Mouse (Mus musculus) macrophage (primary cell): ENCODE results near the gene Cbx5. TPM values are rescaled to one million over a fixed set of nuclear protein-coding genes. Genes with fewer than 3 reads are reported as not detected.

ENCODE experiments used
- H3K27ac ChIP-seq: fragments of 350-480 bp; formaldehyde crosslinking; 2 replicates; pipeline ENCODE4 v1.9.0; 2021
- H3K36me3 ChIP-seq: fragments of 350-480 bp; formaldehyde crosslinking; 2 replicates; pipeline ENCODE4 v1.9.0; 2021; ENCODE audit errors: inconsistent target
- H3K4me3 ChIP-seq: fragments of 350-480 bp; formaldehyde crosslinking; 2 replicates; pipeline ENCODE4 v1.9.0; 2021; ENCODE audit errors: inconsistent target
- H3K79me2 ChIP-seq: fragments of 350-480 bp; formaldehyde crosslinking; 2 replicates; pipeline ENCODE4 v1.9.0; 2021; ENCODE audit errors: inconsistent target
- WGBS: methylation state at CpG from one replicate; pipeline ENCODE4 v1.1.7; 2026; ENCODE audit warnings: inconsistent platforms; ENCODE audit not compliant: missing documents; 5-methylcytosine and 5-hydroxymethylcytosine counted together
- polyA plus RNA-seq: library from polyadenylated mRNA; stranded (reverse); fragments of 250-400 nt; gene quantifications from 3 replicates; pipeline ENCODE4 v1.2.4, GENCODE M21; 2018; ENCODE audit warnings: inconsistent platforms

Gene Cbx5
- polyA plus RNA-seq, 1 experiment from 2014 or later, result 15.0 TPM

- WGBS, result 16% methylated on average over 25 of the region's 25 CpGs
- peaks cover 21% of the 10 kb centered on the region for H3K79me2 ChIP-seq
Measured at GRCm38 (mm10) chr15:103163182-103163919, 76.3 kb downstream of the Cbx5 start.

GRCm38 (mm10) chr15:103157585-103157984, 82.0 kb downstream of the Cbx5 start:
- 91% methylated on average over 9 of the region's 10 CpGs for WGBS
- no peak overlapping the region for H3K4me3 ChIP-seq
- peaks cover 15% of the 10 kb centered on the region; the same call in 1 of the 2 replicates for H3K36me3 ChIP-seq
- peaks cover 17% of the 10 kb centered on the region for H3K79me2 ChIP-seq
- H3K27ac ChIP-seq, result no peak overlapping the region

More at GRCm38 (mm10) chr15:103163182-103163919, 76.3 kb downstream of the Cbx5 start:
- Histone ChIP-seq H3K4me3 (peak overlapping the region; percentile 85), H3K27ac (no peak overlapping the region), H3K36me3 (no peaks in the 10 kb centered on the region)

- Histone ChIP-seq H3K27ac (no peak overlapping the region), H3K36me3 (peaks cover 15% of the 10 kb centered on the region; the same call in 1 of the 2 replicates), H3K79me2 (peaks cover 10% of the 10 kb centered on the region; the same call in 1 of the 2 replicates), H3K4me3 (no peak overlapping the region)
- 93% methylated on average over 7 of the region's 7 CpGs for WGBS
Measured at GRCm38 (mm10) chr15:103156890-103157289, 82.7 kb downstream of the Cbx5 start.

GRCm38 (mm10) chr15:103155366-103156321, 84.0 kb downstream of the Cbx5 start:
- Histone ChIP-seq H3K36me3 (peaks cover 15% of the 10 kb centered on the region; the same call in 1 of the 2 replicates), H3K27ac (no peak overlapping the region), H3K79me2 (no peaks in the 10 kb centered on the region), H3K4me3 (no peak overlapping the region)
- 92% methylated on average over 31 of the region's 32 CpGs for WGBS

- H3K27ac ChIP-seq, result no peak overlapping the region
- WGBS, result 65% methylated on average over 4 of the region's 4 CpGs
- H3K4me3 ChIP-seq, result no peak overlapping the region
- H3K36me3 ChIP-seq, result peaks cover 15% of the 10 kb centered on the region; the same call in 1 of the 2 replicates
- H3K79me2 ChIP-seq, result no peaks in the 10 kb centered on the region
Measured at GRCm38 (mm10) chr15:103152890-103153610, 86.6 kb downstream of the Cbx5 start.

- Histone ChIP-seq H3K4me3 (no peak overlapping the region), H3K27ac (no peak overlapping the region)
- WGBS, result 95% methylated on average over 3 of the region's 3 CpGs
Measured at GRCm38 (mm10) chr15:103152371-103152770, 87.2 kb downstream of the Cbx5 start.

GRCm38 (mm10) chr15:103147779-103148178, 91.8 kb downstream of the Cbx5 start:
- H3K36me3 ChIP-seq, result no peaks in the 10 kb centered on the region
- H3K4me3 ChIP-seq, result no peak overlapping the region
- WGBS, result 70% methylated on average over 8 of the region's 9 CpGs
- H3K79me2 ChIP-seq, result no peaks in the 10 kb centered on the region
- H3K27ac ChIP-seq, result no peak overlapping the region

More at GRCm38 (mm10) chr15:103152371-103152770, 87.2 kb downstream of the Cbx5 start:
- peaks cover 15% of the 10 kb centered on the region; the same call in 1 of the 2 replicates for H3K36me3 ChIP-seq
- no peaks in the 10 kb centered on the region for H3K79me2 ChIP-seq

- Histone ChIP-seq H3K36me3 (no peaks in the 10 kb centered on the region), H3K79me2 (no peaks in the 10 kb centered on the region), H3K27ac (no peak overlapping the region), H3K4me3 (no peak overlapping the region)
- WGBS, result 22% methylated on average over 3 of the region's 3 CpGs
Measured at GRCm38 (mm10) chr15:103147422-103147690, 92.3 kb downstream of the Cbx5 start.

GRCm38 (mm10) chr15:103146627-103147421, 92.8 kb downstream of the Cbx5 start:
- WGBS, result 2% methylated on average over 53 of the region's 57 CpGs
- no peak overlapping the region; the same call in 1 of the 2 replicates for H3K4me3 ChIP-seq
- no peaks in the 10 kb centered on the region for H3K79me2 ChIP-seq
- no peak overlapping the region for H3K27ac ChIP-seq
- no peaks in the 10 kb centered on the region for H3K36me3 ChIP-seq

GRCm38 (mm10) chr15:103145635-103146299, 93.8 kb downstream of the Cbx5 start:
- H3K79me2 ChIP-seq, result no peaks in the 10 kb centered on the region
- no peak overlapping the region for H3K27ac ChIP-seq
- H3K4me3 ChIP-seq, result no peak overlapping the region
- H3K36me3 ChIP-seq, result no peaks in the 10 kb centered on the region
- whole genome bisulfite sequencing, result 78% methylated on average over 11 of the region's 11 CpGs

- no peak overlapping the region for H3K27ac ChIP-seq
- no peaks in the 10 kb centered on the region for H3K79me2 ChIP-seq
- WGBS, result 58% methylated on average over 3 of the region's 3 CpGs
- H3K36me3 ChIP-seq, result no peaks in the 10 kb centered on the region
- H3K4me3 ChIP-seq, result no peak overlapping the region
Measured at GRCm38 (mm10) chr15:103144176-103144575, 95.4 kb downstream of the Cbx5 start.
